Mouse (Mus musculus) olfactory bulb, adult 2 months (tissue): ENCODE data around the gene Pcca.

Source experiments
- CTCF ChIP-seq: fragments of 200-500 bp; IDR thresholded peaks from 2 replicates; pipeline ENCODE4 v1.5.1; 2012; ENCODE audit warnings: low read depth, mild to moderate bottlenecking, low read length, moderate library complexity; ENCODE audit not compliant: insufficient read depth
- POLR2A ChIP-seq: fragments of 200-500 bp; IDR thresholded peaks from 2 replicates; pipeline ENCODE4 v1.6.1; 2012; ENCODE audit warnings: mild to moderate bottlenecking, low read depth, low read length, moderate library complexity; ENCODE audit not compliant: insufficient read depth

DNA sequence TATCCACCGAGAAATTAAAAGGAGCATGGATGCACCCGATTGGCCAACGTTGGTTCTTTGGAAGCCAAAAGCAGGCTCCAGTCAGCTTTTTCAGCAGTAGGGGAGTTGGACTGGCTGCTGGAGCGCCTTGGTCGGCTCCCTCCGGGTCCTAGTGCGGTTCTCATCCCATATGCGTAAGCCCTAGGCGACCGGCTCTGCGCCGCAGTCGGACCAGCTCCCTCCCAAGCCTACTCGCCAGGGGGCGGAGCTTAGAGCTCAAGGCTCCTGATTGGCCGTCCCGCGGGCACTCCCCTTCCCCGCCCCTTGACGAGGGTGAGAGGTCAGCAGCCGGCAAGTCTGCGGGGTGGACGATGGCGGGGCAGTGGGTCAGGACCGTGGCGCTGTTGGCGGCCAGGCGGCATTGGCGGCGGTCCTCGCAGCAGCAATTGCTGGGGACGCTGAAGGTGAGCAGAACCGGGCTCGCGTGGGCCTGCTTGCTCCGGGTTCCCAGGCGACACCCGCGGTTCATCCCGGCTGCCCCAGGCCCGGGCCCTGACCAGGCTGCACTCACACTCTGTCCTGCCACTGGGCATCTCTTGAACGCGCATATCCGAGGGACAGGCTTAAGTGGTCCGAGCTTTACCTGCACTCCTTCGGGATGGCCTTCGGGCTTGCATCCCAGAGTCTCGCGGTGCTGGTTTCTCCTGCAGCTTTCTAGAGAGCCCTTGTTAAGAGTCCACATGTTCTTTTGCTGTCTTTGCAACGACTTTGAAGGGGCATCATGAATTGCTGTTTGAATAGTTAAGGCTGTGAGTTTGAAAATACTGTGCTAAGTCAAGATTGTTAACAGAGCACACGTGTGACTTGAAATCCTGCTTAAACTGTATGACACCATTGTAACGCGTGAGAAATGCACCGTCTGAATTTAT is at the start of gene Pcca:
- TF ChIP-seq CTCF (no peak), POLR2A (peak; percentile 41; the same call in 1 of the 2 replicates)
